Comparison of ENCODE assay signal across 1 mouse cellular context in genomic region chr9:108337848-108338550, GRCm38 (mm10).
TF ChIP-seq lines count a peak whose summit lies in the region.

No protein-coding gene starts in this region.

TF ChIP-seq in CH12.LX, 34 proteins besides CTCF, POLR2A, EP300 and RAD21 (continued from another document):
- no peak for TF ChIP-seq USF2 (conservative IDR thresholded peaks at IDR 0.05; ENCODE audit: low read depth, low read length)
- TF ChIP-seq E2F4 (IDR thresholded peaks at IDR 0.05; ENCODE audit: insufficient replicate concordance, low read depth, low read length) = no peak
- no peak for TF ChIP-seq ZC3H11A (IDR thresholded peaks at IDR 0.05; ENCODE audit: low read depth, low read length)
- TF ChIP-seq POLR2AphosphoS2 (IDR thresholded peaks at IDR 0.05; ENCODE audit: low read depth, low read length) = no peak
- TF ChIP-seq CHD1 (IDR thresholded peaks at IDR 0.05; ENCODE audit: low read depth, low read length) = no peak
- TF ChIP-seq BHLHE40 (IDR thresholded peaks at IDR 0.05; ENCODE audit: low read depth, low read length) = no peak
- TF ChIP-seq UBTF (IDR thresholded peaks at IDR 0.05; ENCODE audit: low read depth, low read length) = no peak
- no peak for TF ChIP-seq ZMIZ1 (IDR thresholded peaks at IDR 0.05; ENCODE audit: low read depth, low read length)
- TF ChIP-seq SIN3A (IDR thresholded peaks at IDR 0.05; ENCODE audit: low read length) = no peak
